Mouse (Mus musculus): Measurements from ENCODE around the gene Nhlrc4.

DNA sequence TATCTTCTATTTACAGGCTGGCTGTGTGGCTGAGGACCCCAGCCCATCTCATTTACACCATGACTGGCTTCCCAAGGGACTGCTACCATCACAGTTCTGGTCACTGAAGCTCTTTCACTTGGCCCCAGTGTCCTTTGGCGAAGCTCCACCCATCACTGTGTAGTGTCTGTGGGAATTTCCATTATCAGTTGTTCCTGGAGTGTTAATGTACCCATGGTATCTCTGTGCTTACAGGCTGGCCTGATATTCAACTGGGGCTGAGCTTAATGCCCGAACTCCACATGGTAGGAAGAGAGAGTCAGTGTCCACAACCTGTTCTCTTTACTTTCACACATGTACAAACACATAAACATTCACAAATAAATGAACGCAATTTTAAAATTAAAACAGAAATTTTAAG, 48.7 kb upstream of the Nhlrc4 start:
- TF ChIP-seq CTCF (IDR thresholded peaks at IDR 0.05; ENCODE audit: control insufficient read depth, insufficient read depth, insufficient read length) (no peak), CEBPB (IDR thresholded peaks at IDR 0.05; ENCODE audit: low read depth) (no peak), USF1 (IDR thresholded peaks at IDR 0.05; ENCODE audit: low read depth) (no peak), MAX (IDR thresholded peaks at IDR 0.05) (no peak), MYOD1 (IDR thresholded peaks at IDR 0.05; ENCODE audit: control insufficient read depth, insufficient read length, low read depth) (no peak)
